Comparison of ENCODE assay signal across 14 mouse cellular contexts in genomic region chr4:88878246-88878645, GRCm38 (mm10). TPM values are rescaled to one million over a fixed set of nuclear protein-coding genes. Genes with fewer than 3 reads are reported as not detected.
DNase-seq lines count a peak whose midpoint lies in the region; ATAC-seq and TF ChIP-seq lines count a peak whose summit lies in the region.
"Had no signal": no experiment of that assay in that cellular context is flagged by ENCODE, and none has a peak within 500 bp of the region (broad histone marks: within the 10 kb centered on the region; RNA-seq: fewer than 3 reads in every experiment).

No protein-coding gene starts in this region.

- no peak for TF ChIP-seq CTCF in kidney, adult 2 months (conservative IDR thresholded peaks at IDR 0.05; ENCODE audit: insufficient read depth, insufficient read length, low read depth, low read length)

- no peaks in the 10 kb centered on the region for H3K36me3 ChIP-seq in heart, embryonic 12.5 days
- no peaks in the 10 kb centered on the region for H3K36me3 ChIP-seq in kidney, adult 2 months (ENCODE audit: control insufficient read depth, insufficient read depth, low read length)

- H3K27ac ChIP-seq in heart, embryonic 12.5 days (ENCODE audit: poor library complexity, severe bottlenecking): no peak overlapping the region
- H3K27ac ChIP-seq in kidney, adult 2 months (ENCODE audit: insufficient read depth, low read depth, low read length): 0 out of 2 replicates have a peak overlapping the region, but pooled peaks have one; percentile 35

- H3K27me3 ChIP-seq in heart, embryonic 12.5 days (replicated peaks): no peaks in the 10 kb centered on the region
- no peaks in the 10 kb centered on the region for H3K27me3 ChIP-seq in kidney, adult 2 months (replicated peaks; ENCODE audit: control insufficient read depth, insufficient read depth, low read length)

- WGBS in heart, embryonic 12.5 days: 31% methylated on average over 10 of the region's 10 CpGs
- 31% methylated on average over 10 of the region's 10 CpGs for WGBS in kidney, adult 2 months

- no peaks in the 10 kb centered on the region for H3K4me1 ChIP-seq in heart, embryonic 12.5 days (replicated peaks)
- H3K4me1 ChIP-seq in kidney, adult 2 months (ENCODE audit: control insufficient read depth, insufficient read depth, low read length): no peaks in the 10 kb centered on the region; the same call in 1 of the 2 replicates

- H3K9ac ChIP-seq in heart, embryonic 12.5 days: no peak overlapping the region

- no peak for TF ChIP-seq POLR2A in kidney, adult 2 months (IDR thresholded peaks at IDR 0.05; ENCODE audit: low read depth, low read length)

- no peaks in the 10 kb centered on the region for H3K9me3 ChIP-seq in heart, embryonic 12.5 days (replicated peaks)

- H3K4me2 ChIP-seq in heart, embryonic 12.5 days: peak overlapping the region; percentile 1; the same call in 1 of the 2 replicates

- no peak for ATAC-seq in heart, embryonic 12.5 days (ENCODE audit: insufficient number of reproducible peaks, low FRiP score)
- peak; percentile 95 for ATAC-seq in megakaryocyte, adult 5-6 weeks (ENCODE audit: poor library complexity, severe bottlenecking)

- no peak for DNase-seq in heart, adult 9 months (ENCODE audit: low spot score in 2 of 2)
- peak; percentile 44 for DNase-seq in CD4-positive, CD25-positive, alpha-beta regulatory T cell, adult 2 months (ENCODE audit: low read depth, low spot score)
- DNase-seq in kidney, adult 2 months: peak; percentile 33
- DNase-seq in urinary bladder, adult 18-20 months (ENCODE audit: low spot score in 2 of 2): no peak
- DNase-seq in urinary bladder, postnatal 10 days (ENCODE audit: low spot score): no peak
- no peak for DNase-seq in layer of hippocampus, adult 9-11 months
- DNase-seq: cerebellum, adult 11 months; heart, adult 11 months had no signal

- no peak overlapping the region for H3K4me3 ChIP-seq in heart, embryonic 12.5 days
- H3K4me3 ChIP-seq in kidney, adult 2 months (ENCODE audit: insufficient read depth, low read depth, low read length): no peak overlapping the region

RNA-seq across cellular contexts. Expression of gene Ifne, which starts 1.8 kb away (rescaled TPM):
- not detected in 2 replicates for polyA plus RNA-seq in heart, embryonic 12.5 days (2016; fragmentation: Nextera tagmentation; extraction: Ambion mirVana)
- polyA plus RNA-seq in kidney, adult 2 months (2012; rRNA removed): not detected in 2 replicates
- not detected in 2 replicates for total RNA-seq in megakaryocyte, adult 5-6 weeks (2015)
- total RNA-seq in megakaryocyte, adult 5-6 weeks (2017): not detected in 2 replicates
- total RNA-seq: layer of hippocampus, adult 18-20 months; liver, adult 2 months had no signal
- polyA plus RNA-seq: liver, adult 2 months; neural tube, embryonic 11.5 days; spleen, adult 2 months had no signal

RNA-seq across cellular contexts. Expression of gene Ifna1, which starts 28.4 kb away (rescaled TPM):
- polyA plus RNA-seq in heart, embryonic 12.5 days (2016; fragmentation: Nextera tagmentation; extraction: Ambion mirVana): not detected in 2 replicates
- not detected in 2 replicates for polyA plus RNA-seq in kidney, adult 2 months (2012; rRNA removed)
- not detected in 2 replicates for total RNA-seq in megakaryocyte, adult 5-6 weeks (2015)
- not detected in 2 replicates for total RNA-seq in megakaryocyte, adult 5-6 weeks (2017)
- total RNA-seq: layer of hippocampus, adult 18-20 months; liver, adult 2 months had no signal
- polyA plus RNA-seq: liver, adult 2 months; neural tube, embryonic 11.5 days; spleen, adult 2 months had no signal

RNA-seq across cellular contexts. Expression of gene Ifna4, which starts 36.6 kb away (rescaled TPM):
- polyA plus RNA-seq in heart, embryonic 12.5 days (2016; fragmentation: Nextera tagmentation; extraction: Ambion mirVana): not detected in 2 replicates
- polyA plus RNA-seq in kidney, adult 2 months (2012; rRNA removed): not detected in 2 replicates
- not detected in 2 replicates for total RNA-seq in megakaryocyte, adult 5-6 weeks (2015)
- total RNA-seq in megakaryocyte, adult 5-6 weeks (2017): not detected in 2 replicates
- total RNA-seq: layer of hippocampus, adult 18-20 months; liver, adult 2 months had no signal
- polyA plus RNA-seq: liver, adult 2 months; neural tube, embryonic 11.5 days; spleen, adult 2 months had no signal

RNA-seq across cellular contexts. Expression of gene Ifna5, which starts 42.9 kb away (rescaled TPM):
- not detected in 2 replicates for polyA plus RNA-seq in heart, embryonic 12.5 days (2016; fragmentation: Nextera tagmentation; extraction: Ambion mirVana)
- polyA plus RNA-seq in kidney, adult 2 months (2012; rRNA removed): not detected in 2 replicates
- total RNA-seq in megakaryocyte, adult 5-6 weeks (2015): not detected in 2 replicates
- not detected in 2 replicates for total RNA-seq in megakaryocyte, adult 5-6 weeks (2017)
- total RNA-seq: layer of hippocampus, adult 18-20 months; liver, adult 2 months had no signal
- polyA plus RNA-seq: liver, adult 2 months; neural tube, embryonic 11.5 days; spleen, adult 2 months had no signal

RNA-seq across cellular contexts. Expression of gene Ifna6, which starts 51.0 kb away (rescaled TPM):
- polyA plus RNA-seq in heart, embryonic 12.5 days (2016; fragmentation: Nextera tagmentation; extraction: Ambion mirVana): not detected in 2 replicates
- not detected in 2 replicates for polyA plus RNA-seq in kidney, adult 2 months (2012; rRNA removed)
- not detected in 2 replicates for total RNA-seq in megakaryocyte, adult 5-6 weeks (2015)
- not detected in 2 replicates for total RNA-seq in megakaryocyte, adult 5-6 weeks (2017)
- total RNA-seq: layer of hippocampus, adult 18-20 months; liver, adult 2 months had no signal
- polyA plus RNA-seq: liver, adult 2 months; neural tube, embryonic 11.5 days; spleen, adult 2 months had no signal

Comparison
In these comparisons a context has a peak if more than half of its experiments do, and no peak if none do; other contexts are left out.
1. DNase-seq: peak in CD4-positive, CD25-positive, alpha-beta regulatory T cell, adult 2 months (single experiment) and kidney, adult 2 months (single experiment); none in heart, adult 9 months (0 of 2), urinary bladder, adult 18-20 months (0 of 2), urinary bladder, postnatal 10 days (single experiment) and layer of hippocampus, adult 9-11 months (single experiment).